Mouse (Mus musculus): Measurements from ENCODE around the gene Rnf34.

GRCm38 (mm10) chr5:122907182-122907581, 57.3 kb downstream of the Rnf34 start:
- TF ChIP-seq CTCF (IDR thresholded peaks at IDR 0.05; ENCODE audit: low read depth) (no peak), EP300 (IDR thresholded peaks at IDR 0.05; ENCODE audit: low read depth) (no peak)
